21 mouse cellular contexts compared by ENCODE assay signal in genomic region chr14:34599941-34600340, GRCm38 (mm10). TPM values are rescaled to one million over a fixed set of nuclear protein-coding genes. Genes with fewer than 3 reads are reported as not detected.
DNase-seq lines count a peak whose midpoint lies in the region.
"Had no signal": no experiment of that assay in that cellular context is flagged by ENCODE, and none has a peak within 500 bp of the region (broad histone marks: within the 10 kb centered on the region; RNA-seq: fewer than 3 reads in every experiment).

TSS of gene Opn4 (minus strand) at chr14:34600142.

- peak; percentile 3 for DNase-seq in gastrocnemius, postnatal 25 days
- DNase-seq in gastrocnemius, adult 8-10 months (ENCODE audit: low spot score in 2 of 2), result no peak
- peak; percentile 22 for DNase-seq in kidney, postnatal 10 days
- no peak for DNase-seq in kidney, postnatal 14 days
- DNase-seq in retina, embryonic 14.5 days (ENCODE audit: low spot score), result peak; percentile 69
- no peak for DNase-seq in spleen, adult 12 weeks (ENCODE audit: low spot score)
- DNase-seq: adrenal gland, postnatal 10 days; adrenal gland, postnatal 36 days; cerebellum, adult 18-20 months; cerebellum, adult 9-10 months; cerebellum, postnatal 14 days; forebrain, postnatal 0 days; gastrocnemius, adult 2 months; gastrocnemius, postnatal 36 days; heart, adult 2 months; heart, postnatal 14 days; heart, postnatal 4 days had no signal

RNA-seq across cellular contexts. Expression of gene Opn4, which starts in this region (rescaled TPM):
- total RNA-seq in gastrocnemius, postnatal 25 days (2021), result not detected
- not detected for total RNA-seq in gastrocnemius, adult 8-10 months (2022)
- total RNA-seq: adrenal gland, adult 18-20 months; adrenal gland, postnatal 10 days; adrenal gland, postnatal 36 days; gastrocnemius, adult 2 months; gastrocnemius, postnatal 36 days; granulocyte monocyte progenitor cell, adult 5-6 weeks; hindbrain, postnatal 0 days; MEL had no signal

Comparison
In these comparisons a context has a peak if more than half of its experiments do, and no peak if none do; other contexts are left out.
1. DNase-seq: peak in kidney, postnatal 10 days (single experiment) and retina, embryonic 14.5 days (single experiment); none in gastrocnemius, adult 8-10 months (0 of 2), kidney, postnatal 14 days (single experiment) and spleen, adult 12 weeks (single experiment).
2. Peak in DNase-seq in gastrocnemius, postnatal 25 days; RNA of the gene not detected or under 1 TPM.